Mouse (Mus musculus) G1E (cell line): ENCODE measurements around the gene Olfr324.

Experiments used
- CTCF ChIP-seq: IDR thresholded peaks from 2 replicates; pipeline ENCODE4 v1.5.1; 2012; ENCODE audit warnings: low read depth, low read length, inconsistent platforms, mixed read lengths
- POLR2AphosphoS5 ChIP-seq: IDR thresholded peaks from 2 replicates; pipeline ENCODE4 v1.6.1; 2012; ENCODE audit warnings: low read depth, low read length, inconsistent platforms; ENCODE audit not compliant: insufficient replicate concordance
- TAL1 ChIP-seq: conservative IDR thresholded peaks from 2 replicates; pipeline ENCODE4 v1.6.1; 2012; ENCODE audit warnings: low read depth, low read length, inconsistent platforms, mixed read lengths

GRCm38 (mm10) chr11:58587898-58588348 lies 7.0 kb upstream of the Olfr324 start:
- TF ChIP-seq CTCF (peak; percentile 74), TAL1 (no peak), POLR2AphosphoS5 (no peak)
